13 mouse cellular contexts compared by ENCODE assay signal in the genomic region with DNA sequence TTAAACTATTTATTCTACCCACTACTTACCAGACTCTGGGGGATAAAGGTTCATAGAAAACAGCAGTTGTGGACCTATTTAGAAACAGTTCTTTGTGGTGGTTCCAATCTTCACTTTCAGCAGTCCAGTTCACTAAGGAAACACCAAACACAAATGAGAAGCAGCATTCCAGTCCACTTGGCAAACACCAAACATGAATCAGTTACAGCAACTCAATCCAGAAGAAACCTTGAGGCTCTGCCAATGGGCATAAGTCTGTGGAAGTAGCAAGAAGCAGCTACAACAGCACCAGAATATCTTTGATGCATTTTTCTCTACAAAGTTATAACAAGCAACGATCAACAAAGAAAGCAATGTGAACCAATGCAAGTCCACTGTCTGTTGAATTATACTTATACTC.
DNase-seq lines count a peak whose midpoint lies in the region; ATAC-seq lines count a peak whose summit lies in the region.
"Had no signal": no experiment of that assay in that cellular context is flagged by ENCODE, and none has a peak within 500 bp of the region (broad histone marks: within the 10 kb centered on the region; RNA-seq: fewer than 3 reads in every experiment).

No protein-coding gene starts in this region.

- peak; percentile 50 for ATAC-seq in frontal cortex, adult (ENCODE audit: low TSS enrichment)
- ATAC-seq: intestine, postnatal 0 days had no signal

- DNase-seq in adrenal gland, postnatal 10 days, result peak; percentile 2
- no peak for DNase-seq in adrenal gland, postnatal 14 days
- no peak for DNase-seq in frontal cortex, postnatal 25 days (ENCODE audit: low spot score in 2 of 2)
- peak; percentile 0 for DNase-seq in lung, postnatal 36 days
- no peak for DNase-seq in lung, postnatal 4 days
- peak; percentile 8 for DNase-seq in layer of hippocampus, adult 9-10 months (ENCODE audit: low spot score)
- DNase-seq in urinary bladder, adult 2 months (ENCODE audit: low spot score), result no peak
- DNase-seq: cerebellum, postnatal 36 days; gastrocnemius, postnatal 14 days; kidney, postnatal 14 days; lung, postnatal 10 days had no signal

Comparison
In these comparisons a context has a peak if more than half of its experiments do, and no peak if none do; other contexts are left out.
1. DNase-seq: peak in adrenal gland, postnatal 10 days (single experiment), lung, postnatal 36 days (single experiment) and layer of hippocampus, adult 9-10 months (single experiment); none in adrenal gland, postnatal 14 days (single experiment), frontal cortex, postnatal 25 days (0 of 2), lung, postnatal 4 days (0 of 2) and urinary bladder, adult 2 months (single experiment).